Mouse (Mus musculus) stomach, embryonic 15.5 days (tissue): Measurements from ENCODE around the gene Rexo1. TPM values are rescaled to one million over a fixed set of nuclear protein-coding genes. Genes with fewer than 3 reads are reported as not detected.

Source experiments
- ATAC-seq: fragments of 200-750 bp; cut with Nextera tagmentation; 2 replicates; pipeline ENCODE4 v1.8.0; 2017; ENCODE audit warnings: low read depth, moderate number of reproducible peaks, moderate TSS enrichment; ENCODE audit not compliant: insufficient read depth, low FRiP score
- H3K27ac ChIP-seq: fragments of 300-500 bp; sonication (generic); 2 replicates; pipeline ENCODE4 v1.5.1; 2015; ENCODE audit warnings: mild to moderate bottlenecking, inconsistent platforms
- H3K27me3 ChIP-seq: fragments of 300-500 bp; sonication (generic); replicated peaks from 2 replicates; pipeline ENCODE4 v1.6.1; 2015; ENCODE audit warnings: inconsistent platforms
- H3K36me3 ChIP-seq: fragments of 300-500 bp; sonication (generic); 2 replicates; pipeline ENCODE4 v1.6.1; 2015; ENCODE audit warnings: inconsistent platforms
- H3K4me1 ChIP-seq: fragments of 300-500 bp; sonication (generic); 2 replicates; pipeline ENCODE4 v1.6.1; 2015; ENCODE audit warnings: inconsistent platforms
- H3K4me2 ChIP-seq: fragments of 300-500 bp; sonication (generic); 2 replicates; pipeline ENCODE4 v1.6.1; 2015; ENCODE audit warnings: mild to moderate bottlenecking, inconsistent platforms
- H3K4me3 ChIP-seq: fragments of 300-500 bp; sonication (generic); replicated peaks from 2 replicates; pipeline ENCODE4 v1.5.1; 2015; ENCODE audit warnings: inconsistent platforms
- H3K9ac ChIP-seq: fragments of 300-500 bp; sonication (generic); 2 replicates; pipeline ENCODE4 v1.6.1; 2015; ENCODE audit warnings: inconsistent platforms
- H3K9me3 ChIP-seq: fragments of 300-500 bp; sonication (generic); 2 replicates; pipeline ENCODE4 v1.6.1; 2016; ENCODE audit warnings: inconsistent platforms
- WGBS: fragments of 180-500 bp; shearing (Covaris S2); methylation state at CpG from one replicate; pipeline ENCODE4 v1.1.7; 2015; 5-methylcytosine and 5-hydroxymethylcytosine counted together
- polyA plus RNA-seq: library from polyadenylated mRNA; unstranded; fragments of >200 nt; fragmentation: Nextera tagmentation; extraction: Ambion mirVana; gene quantifications from 2 replicates; pipeline ENCODE4 v1.2.1, GENCODE M21; 2015

Rexo1 gene
- polyA plus RNA-seq, 1 experiment from 2014 or later, result 23.2 TPM

- H3K9ac ChIP-seq, result no peak overlapping the region
- H3K9me3 ChIP-seq, result no peaks in the 10 kb centered on the region
- 95% methylated on average over 7 of the region's 7 CpGs for WGBS
- H3K4me1 ChIP-seq, result no peaks in the 10 kb centered on the region
- no peaks in the 10 kb centered on the region for H3K36me3 ChIP-seq
- no peak overlapping the region for H3K4me3 ChIP-seq
- no peaks in the 10 kb centered on the region for H3K27me3 ChIP-seq
- no peak overlapping the region for H3K27ac ChIP-seq
- H3K4me2 ChIP-seq, result no peak overlapping the region
- ATAC-seq, result no peak
Observed at GRCm38 (mm10) chr10:80523299-80523698, 38.1 kb downstream of the Rexo1 start.

DNA sequence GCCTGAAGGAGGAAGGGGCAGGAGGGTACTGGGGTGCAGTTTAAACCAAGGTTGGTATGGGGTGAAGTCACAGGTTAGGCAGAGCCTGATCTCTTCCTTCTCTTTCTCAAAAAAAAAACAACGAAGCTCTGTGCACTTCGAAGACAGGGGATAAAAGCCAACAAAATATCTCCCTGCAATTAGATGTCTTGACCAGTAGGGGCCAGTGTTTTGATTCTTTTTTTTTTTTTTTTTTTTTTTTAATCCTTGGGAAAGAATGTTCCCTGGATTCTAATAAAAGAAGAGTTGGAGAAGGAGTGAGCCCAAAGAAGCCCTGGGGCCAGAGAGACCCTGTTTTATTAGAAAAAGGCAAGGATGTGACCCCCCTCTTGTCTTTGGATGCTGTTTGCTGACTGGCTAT, 42.1 kb downstream of the Rexo1 start:
- no peak overlapping the region for H3K27ac ChIP-seq
- H3K4me3 ChIP-seq, result no peak overlapping the region
- no peak overlapping the region for H3K4me2 ChIP-seq
- no peaks in the 10 kb centered on the region for H3K4me1 ChIP-seq
- no peaks in the 10 kb centered on the region for H3K36me3 ChIP-seq
- H3K27me3 ChIP-seq, result peaks cover 13% of the 10 kb centered on the region
- no peak overlapping the region for H3K9ac ChIP-seq
- WGBS, result 69% methylated on average over 2 of the region's 2 CpGs
- no peaks in the 10 kb centered on the region for H3K9me3 ChIP-seq
- no peak for ATAC-seq

- Histone ChIP-seq H3K4me3 (no peak overlapping the region), H3K27me3 (peaks cover 39% of the 10 kb centered on the region), H3K27ac (no peak overlapping the region), H3K9ac (no peak overlapping the region), H3K4me2 (0 out of 2 replicates have a peak overlapping the region, but pooled peaks have one; percentile 5), H3K9me3 (no peaks in the 10 kb centered on the region), H3K36me3 (no peaks in the 10 kb centered on the region), H3K4me1 (no peaks in the 10 kb centered on the region)
- no peak for ATAC-seq
- WGBS, result 18% methylated on average over 19 of the region's 19 CpGs
Observed at GRCm38 (mm10) chr10:80513739-80514138, 47.6 kb downstream of the Rexo1 start.

GRCm38 (mm10) chr10:80510273-80510660, 51.1 kb downstream of the Rexo1 start:
- Histone ChIP-seq H3K27ac (no peak overlapping the region), H3K4me2 (peak overlapping the region; percentile 66; the same call in 1 of the 2 replicates), H3K27me3 (peaks cover 54% of the 10 kb centered on the region), H3K36me3 (no peaks in the 10 kb centered on the region), H3K4me3 (no peak overlapping the region), H3K4me1 (no peaks in the 10 kb centered on the region; the same call in 1 of the 2 replicates), H3K9ac (no peak overlapping the region), H3K9me3 (no peaks in the 10 kb centered on the region)
- 45% methylated on average over 10 of the region's 10 CpGs for WGBS
- ATAC-seq, result no peak

DNA sequence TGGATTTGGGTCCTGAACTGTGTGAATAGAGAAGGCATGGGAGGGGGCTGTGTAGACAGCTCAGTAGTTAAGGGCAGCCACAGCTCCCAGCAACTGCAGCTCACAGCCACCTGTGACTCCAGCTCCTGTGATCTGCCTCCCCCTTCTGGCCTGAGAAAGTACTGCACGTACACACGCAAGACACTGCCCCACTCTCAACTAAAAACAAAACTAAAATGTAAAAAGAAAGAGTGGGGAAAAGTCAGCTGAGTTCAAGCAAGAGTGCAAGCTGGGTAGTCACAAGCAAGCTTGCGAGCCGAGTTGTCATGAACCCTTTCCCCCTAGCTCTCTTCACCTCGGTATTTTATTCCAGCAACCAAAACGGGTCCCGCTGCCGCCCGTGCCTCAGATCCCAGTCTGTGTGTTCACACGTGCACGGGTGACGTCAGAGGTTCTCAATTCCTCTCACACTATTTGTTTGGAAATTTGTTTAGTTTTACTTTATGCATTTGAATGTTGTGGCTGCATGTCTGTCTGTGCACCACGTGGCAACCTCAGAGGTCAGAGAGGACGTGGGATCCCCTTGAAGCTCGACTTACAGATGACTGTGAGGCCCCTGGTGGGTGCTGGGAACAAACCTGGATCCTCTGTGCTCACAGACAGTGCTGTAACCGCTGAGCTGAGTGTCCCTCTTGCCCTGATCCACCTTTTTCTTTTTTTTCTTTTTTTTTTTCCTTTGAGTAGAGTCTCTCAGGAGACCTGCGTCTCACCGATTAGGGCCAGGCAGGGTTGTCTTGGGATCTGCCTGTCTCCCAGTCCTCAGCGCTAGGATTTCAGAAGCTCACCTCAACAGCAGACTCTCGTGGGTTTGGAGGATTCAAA, 51.7 kb downstream of the Rexo1 start:
- H3K4me1 ChIP-seq, result no peaks in the 10 kb centered on the region; the same call in 1 of the 2 replicates
- peaks cover 53% of the 10 kb centered on the region for H3K27me3 ChIP-seq
- no peak overlapping the region for H3K27ac ChIP-seq
- H3K9me3 ChIP-seq, result no peaks in the 10 kb centered on the region
- no peaks in the 10 kb centered on the region for H3K36me3 ChIP-seq
- 11% methylated on average over 20 of the region's 20 CpGs for WGBS
- 0 out of 2 replicates have a peak, but pooled peaks have one; percentile 51 for ATAC-seq
- peak overlapping the region; percentile 66 for H3K4me2 ChIP-seq
- H3K4me3 ChIP-seq, result peak overlapping the region; percentile 41
- peak overlapping the region; percentile 30; the same call in 1 of the 2 replicates for H3K9ac ChIP-seq

DNA sequence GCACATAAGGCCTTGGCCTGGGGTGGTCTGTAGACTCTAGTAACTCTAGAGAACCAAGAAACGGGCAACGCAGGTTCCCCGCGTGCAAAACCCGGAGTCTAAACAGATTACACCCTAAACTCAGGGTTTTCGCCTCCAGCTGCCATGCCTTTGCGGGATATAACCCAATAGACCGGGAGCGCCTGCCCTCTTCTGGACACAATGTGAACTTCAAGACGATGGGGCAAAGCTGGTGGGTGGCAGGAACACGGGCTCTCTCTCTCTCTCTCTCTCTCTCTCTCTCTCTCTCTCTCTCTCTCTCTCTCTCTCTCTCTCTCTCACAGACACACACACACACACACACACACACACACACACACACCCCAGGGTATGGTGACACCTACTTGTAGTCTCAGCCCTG, 55.1 kb downstream of the Rexo1 start:
- no peak overlapping the region for H3K4me2 ChIP-seq
- no peaks in the 10 kb centered on the region for H3K36me3 ChIP-seq
- no peak overlapping the region for H3K27ac ChIP-seq
- H3K4me3 ChIP-seq, result no peak overlapping the region
- no peaks in the 10 kb centered on the region for H3K9me3 ChIP-seq
- under 1% methylated on average over 11 of the region's 11 CpGs for WGBS
- H3K27me3 ChIP-seq, result peaks cover 61% of the 10 kb centered on the region
- ATAC-seq, result no peak
- no peak overlapping the region for H3K9ac ChIP-seq
- no peaks in the 10 kb centered on the region; the same call in 1 of the 2 replicates for H3K4me1 ChIP-seq

- no peak overlapping the region for H3K4me3 ChIP-seq
- H3K36me3 ChIP-seq, result no peaks in the 10 kb centered on the region
- H3K9ac ChIP-seq, result no peak overlapping the region
- no peak for ATAC-seq
- H3K27ac ChIP-seq, result no peak overlapping the region
- H3K4me2 ChIP-seq, result no peak overlapping the region
- WGBS, result 4% methylated on average over 9 of the region's 9 CpGs
- no peaks in the 10 kb centered on the region for H3K9me3 ChIP-seq
- H3K27me3 ChIP-seq, result peaks cover 70% of the 10 kb centered on the region
- no peaks in the 10 kb centered on the region; the same call in 1 of the 2 replicates for H3K4me1 ChIP-seq
Observed at GRCm38 (mm10) chr10:80504724-80505123, 56.6 kb downstream of the Rexo1 start.

DNA sequence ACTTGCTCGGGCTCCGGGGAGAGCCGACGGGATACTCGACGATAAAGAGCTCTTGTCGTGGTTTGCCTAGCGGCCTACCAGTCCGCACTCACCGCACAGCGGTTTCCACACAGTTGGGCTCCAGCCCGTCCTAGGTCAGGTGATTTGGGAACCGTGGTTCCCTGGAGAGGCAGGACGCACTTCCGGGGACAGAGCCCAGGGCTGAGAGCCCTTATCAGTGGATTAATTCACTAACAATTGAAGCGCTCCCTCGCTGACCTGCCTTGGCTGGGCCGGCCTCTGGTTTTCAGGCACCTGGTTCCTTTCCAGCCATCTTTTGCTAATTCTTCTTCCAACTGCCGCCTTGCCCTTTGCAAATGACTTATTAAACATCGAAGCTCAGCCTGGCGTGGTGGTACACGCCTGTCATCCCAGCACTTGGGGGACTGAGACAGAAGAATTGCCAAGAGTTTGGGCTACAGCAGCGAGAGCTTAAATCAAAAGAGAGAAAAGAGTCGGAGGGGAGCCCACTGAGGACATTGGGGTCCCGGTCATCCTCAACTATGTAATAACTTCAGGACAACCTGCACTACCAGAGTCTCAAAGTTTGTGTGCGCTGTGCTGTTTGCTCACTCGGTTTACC, 57.6 kb downstream of the Rexo1 start:
- Histone ChIP-seq H3K27ac (no peak overlapping the region), H3K4me2 (peak overlapping the region; percentile 3; the same call in 1 of the 2 replicates), H3K27me3 (peaks cover 73% of the 10 kb centered on the region), H3K4me3 (no peak overlapping the region), H3K36me3 (no peaks in the 10 kb centered on the region), H3K9ac (no peak overlapping the region), H3K9me3 (no peaks in the 10 kb centered on the region), H3K4me1 (no peaks in the 10 kb centered on the region; the same call in 1 of the 2 replicates)
- 3% methylated on average over 27 of the region's 27 CpGs for whole genome bisulfite sequencing
- ATAC-seq, result peak; percentile 68; the same call in 1 of the 2 replicates

- H3K4me3 ChIP-seq, result no peak overlapping the region
- no peak overlapping the region for H3K27ac ChIP-seq
- no peak overlapping the region for H3K9ac ChIP-seq
- peaks cover 77% of the 10 kb centered on the region for H3K27me3 ChIP-seq
- no peaks in the 10 kb centered on the region; the same call in 1 of the 2 replicates for H3K4me1 ChIP-seq
- H3K36me3 ChIP-seq, result no peaks in the 10 kb centered on the region
- WGBS, result 7% methylated on average over 22 of the region's 22 CpGs
- no peaks in the 10 kb centered on the region for H3K9me3 ChIP-seq
- ATAC-seq, result no peak
- H3K4me2 ChIP-seq, result no peak overlapping the region
Observed at GRCm38 (mm10) chr10:80502819-80503314, 58.5 kb downstream of the Rexo1 start.

DNA sequence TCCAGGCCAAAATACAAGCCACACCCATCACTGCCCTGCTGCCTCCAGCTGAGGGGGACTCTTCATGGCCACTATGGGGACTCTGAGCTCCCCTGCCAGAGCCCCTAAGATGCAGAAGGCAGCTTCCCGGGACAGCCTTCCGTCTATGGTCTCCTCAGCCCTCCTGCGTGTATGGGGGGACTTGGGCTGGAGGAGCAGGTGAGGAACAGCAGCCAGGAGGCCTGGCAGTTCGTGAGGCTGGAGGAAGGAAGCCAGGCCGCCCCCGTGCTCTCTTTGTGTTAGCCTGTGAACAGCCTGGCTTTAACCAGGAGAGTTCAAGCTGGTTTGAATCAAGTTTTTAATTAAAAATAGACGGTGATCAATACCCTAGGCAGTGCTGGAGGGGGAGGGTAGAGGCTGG, 59.1 kb downstream of the Rexo1 start:
- Histone ChIP-seq H3K9me3 (no peaks in the 10 kb centered on the region), H3K36me3 (no peaks in the 10 kb centered on the region), H3K27ac (no peak overlapping the region), H3K4me3 (no peak overlapping the region), H3K9ac (no peak overlapping the region), H3K27me3 (peaks cover 80% of the 10 kb centered on the region), H3K4me1 (peaks cover under 1% of the 10 kb centered on the region; the same call in 1 of the 2 replicates), H3K4me2 (no peak overlapping the region)
- no peak for ATAC-seq
- 6% methylated on average over 7 of the region's 7 CpGs for WGBS

DNA sequence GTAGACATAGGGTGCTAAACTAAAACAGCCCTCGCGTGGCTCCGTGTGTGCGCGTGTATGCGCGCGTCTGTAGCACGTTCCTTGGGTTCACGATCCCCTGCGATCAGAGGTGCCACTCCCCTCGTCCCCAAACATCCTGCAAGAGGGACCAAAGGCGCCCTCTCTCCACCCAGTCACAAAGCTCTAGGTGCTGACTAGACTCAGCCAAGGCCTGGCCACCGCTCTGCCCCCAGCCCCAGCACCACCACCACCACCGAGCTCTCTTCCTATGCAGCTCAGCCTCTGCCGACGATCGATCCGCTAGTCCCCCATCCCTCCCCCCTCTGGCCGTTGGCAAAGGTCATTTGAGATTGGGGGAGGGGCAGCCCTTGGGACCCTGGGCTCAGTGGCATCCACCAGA, 64.9 kb downstream of the Rexo1 start:
- H3K27ac ChIP-seq, result no peak overlapping the region
- H3K4me2 ChIP-seq, result peak overlapping the region; percentile 92
- H3K27me3 ChIP-seq, result peaks cover 96% of the 10 kb centered on the region
- no peaks in the 10 kb centered on the region for H3K9me3 ChIP-seq
- ATAC-seq, result no peak
- H3K9ac ChIP-seq, result no peak overlapping the region
- peak overlapping the region; percentile 46 for H3K4me3 ChIP-seq
- no peaks in the 10 kb centered on the region for H3K36me3 ChIP-seq
- 1% methylated on average over 20 of the region's 20 CpGs for WGBS
- peaks cover 32% of the 10 kb centered on the region for H3K4me1 ChIP-seq

GRCm38 (mm10) chr10:80495901-80496300, 65.5 kb downstream of the Rexo1 start:
- no peak for ATAC-seq

More at GRCm38 (mm10) chr10:80495901-80496300, 65.5 kb downstream of the Rexo1 start:
- peak overlapping the region; percentile 46 for H3K4me3 ChIP-seq
- WGBS, result under 1% methylated on average over 35 of the region's 35 CpGs
- H3K9me3 ChIP-seq, result no peaks in the 10 kb centered on the region
- H3K27me3 ChIP-seq, result peaks cover 96% of the 10 kb centered on the region
- no peaks in the 10 kb centered on the region for H3K36me3 ChIP-seq
- H3K4me2 ChIP-seq, result peak overlapping the region; percentile 92
- no peak overlapping the region for H3K9ac ChIP-seq
- H3K27ac ChIP-seq, result no peak overlapping the region
- H3K4me1 ChIP-seq, result peaks cover 35% of the 10 kb centered on the region
